Mouse (Mus musculus): ENCODE measurements around the gene C1galt1.

Gene C1galt1

DNA sequence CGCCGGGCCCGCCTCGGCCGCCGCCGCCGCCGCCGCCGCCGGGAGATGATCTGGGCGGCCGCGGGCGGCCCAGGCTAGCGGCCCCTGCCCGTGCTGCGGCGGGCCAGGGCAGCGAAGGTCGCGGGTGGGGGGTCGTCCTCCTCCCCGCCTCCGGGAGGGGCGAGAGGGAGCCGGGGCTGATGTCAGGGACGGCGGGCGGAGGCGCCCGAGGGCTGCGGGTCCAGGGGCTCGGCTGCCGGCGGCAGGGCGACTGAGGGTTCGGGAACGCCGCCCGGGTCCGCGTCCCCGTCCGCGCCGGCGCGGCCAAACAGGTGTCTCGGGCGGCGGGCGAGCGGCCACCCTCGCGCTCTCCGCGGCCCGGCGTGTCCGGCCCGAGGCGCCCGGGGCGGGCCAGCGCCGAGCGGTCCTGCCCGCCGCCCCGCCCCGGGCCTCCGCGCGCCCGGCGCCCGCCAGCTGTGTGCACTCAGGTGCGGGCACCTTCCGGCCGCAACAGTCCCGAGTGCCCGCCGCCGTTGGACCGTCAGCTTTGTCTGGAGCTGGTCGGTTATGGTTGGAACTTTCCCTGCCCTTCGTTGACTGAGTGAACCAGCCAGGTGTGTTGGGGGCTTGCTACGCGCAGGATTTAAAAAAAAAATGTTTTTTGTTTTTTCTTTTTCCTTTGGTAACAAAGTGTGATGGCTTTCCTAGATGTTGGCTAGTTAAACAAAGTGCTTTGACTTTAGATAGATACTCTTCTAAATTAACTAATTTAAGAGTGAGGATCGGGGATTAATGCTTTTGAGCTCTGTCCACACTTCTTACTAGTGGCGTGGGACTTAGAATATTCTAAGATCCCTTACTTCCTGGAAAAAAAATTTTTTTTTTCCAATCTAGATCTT lies at the start of gene C1galt1:
TSS of gene C1galt1 (plus strand) at position 41 of the 878 bp plus-strand sequence.
- DNase-seq = peak; percentile 81

GRCm38 (mm10) chr6:7799969-7800368 lies 44.7 kb upstream of the C1galt1 start:
- no peak for DNase-seq

DNA sequence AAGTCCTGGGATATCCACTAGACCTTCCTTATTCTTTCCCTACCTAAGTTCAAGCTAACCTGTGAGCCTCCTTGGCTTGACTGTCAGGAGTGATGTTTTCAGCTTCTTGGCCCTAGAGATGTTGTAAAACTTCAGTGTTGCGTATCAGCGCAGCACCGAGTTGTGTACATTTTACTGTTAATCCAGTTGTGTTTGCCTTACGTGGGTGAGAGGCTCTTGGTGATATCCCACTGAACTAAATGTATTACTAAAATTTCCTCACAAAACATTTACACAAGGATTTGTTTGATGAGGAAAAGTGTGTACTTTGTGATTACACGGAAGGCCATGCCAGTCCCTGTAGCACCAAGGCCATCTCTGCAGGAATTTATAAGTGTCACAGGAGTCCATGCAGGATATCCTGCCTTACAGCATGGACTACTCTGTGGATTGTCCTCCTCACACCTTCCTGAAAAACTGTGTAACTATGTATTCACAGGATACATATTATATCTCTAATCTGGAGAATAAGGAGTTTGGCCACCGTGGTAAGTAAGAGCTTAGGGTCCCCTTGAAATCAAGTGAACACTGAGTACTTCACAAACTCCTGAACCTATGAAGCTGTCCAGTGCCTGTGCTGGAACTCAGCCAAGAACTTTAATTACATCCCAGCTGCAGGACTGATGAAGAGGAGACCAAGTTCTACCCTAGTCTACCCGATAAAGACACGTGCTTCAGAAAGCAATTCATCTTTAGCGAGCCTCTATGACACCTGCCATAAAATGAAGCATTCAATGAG lies 40.7 kb upstream of the C1galt1 start:
- DNase-seq = no peak

DNA sequence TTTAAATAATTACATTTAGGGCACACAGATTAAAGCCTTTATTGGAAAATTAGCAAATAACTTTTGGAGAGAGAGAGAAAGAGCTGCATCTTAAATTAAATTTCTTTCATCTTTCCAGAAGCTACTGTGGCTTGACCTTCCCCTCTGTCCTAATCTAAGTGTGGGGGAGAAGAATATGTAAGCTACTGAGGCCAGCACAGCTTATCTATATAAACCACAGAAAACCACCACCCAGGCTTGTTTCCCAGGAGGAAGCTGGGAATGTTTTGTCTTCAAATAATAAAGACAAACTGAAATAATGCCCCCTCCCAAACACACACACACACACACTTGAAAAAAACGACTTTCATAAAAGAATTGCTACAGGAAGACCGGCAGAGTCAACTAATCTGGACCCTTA lies 30.5 kb upstream of the C1galt1 start:
- DNase-seq = no peak

DNA sequence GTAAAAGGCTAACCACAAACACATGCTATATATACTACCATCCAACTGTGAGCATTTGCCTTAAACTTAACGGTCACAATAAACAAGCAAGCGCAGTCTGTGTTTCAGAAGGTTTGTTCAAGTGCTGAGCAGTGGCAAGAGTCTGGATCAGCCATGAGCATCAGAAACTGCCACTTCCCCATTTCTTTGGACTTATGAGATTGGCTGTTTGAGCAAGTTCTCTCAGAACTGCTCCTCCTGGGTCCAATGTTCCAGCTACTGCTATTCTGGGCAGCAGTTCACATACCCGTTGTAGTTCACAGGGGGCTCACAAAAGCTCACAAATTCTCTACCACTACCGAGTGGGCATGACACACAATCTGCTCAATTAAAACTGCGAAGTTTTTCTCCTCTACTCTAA lies 28.4 kb upstream of the C1galt1 start:
- DNase-seq = no peak

DNA sequence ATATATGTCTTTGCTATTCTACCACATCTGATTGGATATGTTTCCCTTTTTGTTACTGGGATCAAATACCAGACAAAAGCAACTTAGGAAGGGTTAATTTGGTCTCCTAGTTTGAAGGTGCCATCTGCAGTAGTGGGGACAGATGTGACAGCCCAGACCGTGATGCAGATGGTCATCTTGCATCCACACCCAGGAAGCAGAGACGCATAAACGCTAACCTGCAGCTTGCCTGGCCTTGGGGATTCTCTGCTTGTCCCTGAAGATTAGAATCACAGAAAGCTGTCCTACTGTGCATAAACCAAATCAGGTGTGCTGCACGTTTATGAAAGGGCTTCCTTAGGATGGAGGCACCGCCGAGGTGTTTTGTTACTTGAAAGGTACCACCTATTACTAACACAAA lies 22.0 kb upstream of the C1galt1 start:
- DNase-seq = no peak

GRCm38 (mm10) chr6:7830793-7831192 lies 13.8 kb upstream of the C1galt1 start:
- no peak for DNase-seq

DNA sequence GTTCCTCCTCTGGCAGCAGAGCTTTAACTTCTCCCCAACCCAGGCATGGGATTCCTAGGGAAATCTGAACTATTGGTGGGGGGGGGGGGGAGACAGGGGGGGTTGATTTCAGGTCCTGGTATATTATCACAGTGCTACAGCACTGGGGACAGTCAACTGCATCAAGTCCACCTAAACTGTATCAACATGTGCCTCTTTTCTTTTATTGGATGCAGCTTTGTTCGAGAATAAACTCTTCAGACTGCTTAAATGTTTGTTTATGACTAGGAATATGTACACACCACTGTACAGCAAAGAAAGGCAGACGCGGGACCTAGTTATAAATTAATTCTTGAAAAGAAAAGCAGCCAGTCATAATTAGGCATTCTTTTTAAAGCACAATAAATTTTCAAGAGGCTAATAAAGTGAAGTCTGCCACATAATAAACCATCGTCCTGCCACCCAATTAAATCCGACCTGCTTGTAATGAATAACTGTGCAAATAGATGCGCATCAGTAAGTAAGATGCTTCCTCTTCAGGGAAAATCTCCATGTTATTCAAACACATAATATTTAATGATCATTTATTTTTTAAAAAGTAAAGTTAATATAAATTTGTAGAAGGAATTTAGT lies 12.0 kb upstream of the C1galt1 start:
- no peak for DNase-seq

DNA sequence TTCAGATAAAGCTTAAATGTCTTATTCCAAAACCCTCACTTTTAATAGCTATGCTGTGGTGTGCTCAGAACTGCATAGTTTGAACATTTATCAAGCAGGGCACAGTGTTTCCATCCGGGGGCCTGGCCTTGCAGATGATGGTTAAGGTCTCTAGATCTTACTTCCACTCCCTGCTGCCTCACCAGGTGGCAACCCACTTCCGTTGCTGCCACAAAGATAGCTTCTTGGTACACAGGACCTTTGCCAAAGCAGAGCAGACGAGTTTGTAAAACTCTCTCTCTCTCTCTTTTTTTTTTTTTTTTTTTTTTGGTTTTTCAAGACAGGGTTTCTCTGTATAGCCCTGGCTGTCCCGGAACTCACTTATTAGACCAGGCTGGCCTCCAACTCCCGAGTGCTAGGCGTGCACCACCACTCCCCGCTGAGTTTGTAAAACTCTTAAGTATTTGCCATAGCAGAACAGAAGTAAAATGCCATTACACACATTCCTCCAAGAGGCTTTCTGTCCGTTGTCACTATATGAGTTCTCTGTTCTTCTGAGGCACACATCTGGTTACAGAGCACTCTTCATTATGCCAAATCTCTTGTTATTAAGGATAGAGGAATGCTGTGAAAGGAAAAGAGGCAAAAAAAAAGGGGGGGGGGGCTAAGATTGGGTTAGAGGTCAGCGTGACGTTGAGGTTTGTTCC lies 773 bp upstream of the C1galt1 start:
- no peak for DNase-seq

- DNase-seq = peak; percentile 100
Measured at GRCm38 (mm10) chr6:7844412-7844801, 235 bp upstream of the C1galt1 start.

DNA sequence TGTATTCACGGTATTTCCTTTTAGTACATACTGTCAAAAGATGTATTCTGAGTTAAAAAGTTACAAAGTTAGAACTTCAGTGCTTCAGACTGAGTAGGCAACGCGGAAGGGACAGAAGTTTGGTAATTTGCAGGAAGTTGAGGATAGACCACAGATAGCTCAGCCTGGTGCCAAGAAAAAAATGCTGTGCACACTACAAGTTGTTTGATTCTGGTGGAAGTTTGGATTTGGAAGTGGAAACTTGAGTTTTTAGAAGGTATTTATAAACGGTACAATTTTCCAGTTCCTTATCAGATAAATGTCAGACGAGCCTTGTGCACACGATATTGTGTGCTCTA lies 1.0 kb downstream of the C1galt1 start:
- DNase-seq = peak; percentile 25

DNA sequence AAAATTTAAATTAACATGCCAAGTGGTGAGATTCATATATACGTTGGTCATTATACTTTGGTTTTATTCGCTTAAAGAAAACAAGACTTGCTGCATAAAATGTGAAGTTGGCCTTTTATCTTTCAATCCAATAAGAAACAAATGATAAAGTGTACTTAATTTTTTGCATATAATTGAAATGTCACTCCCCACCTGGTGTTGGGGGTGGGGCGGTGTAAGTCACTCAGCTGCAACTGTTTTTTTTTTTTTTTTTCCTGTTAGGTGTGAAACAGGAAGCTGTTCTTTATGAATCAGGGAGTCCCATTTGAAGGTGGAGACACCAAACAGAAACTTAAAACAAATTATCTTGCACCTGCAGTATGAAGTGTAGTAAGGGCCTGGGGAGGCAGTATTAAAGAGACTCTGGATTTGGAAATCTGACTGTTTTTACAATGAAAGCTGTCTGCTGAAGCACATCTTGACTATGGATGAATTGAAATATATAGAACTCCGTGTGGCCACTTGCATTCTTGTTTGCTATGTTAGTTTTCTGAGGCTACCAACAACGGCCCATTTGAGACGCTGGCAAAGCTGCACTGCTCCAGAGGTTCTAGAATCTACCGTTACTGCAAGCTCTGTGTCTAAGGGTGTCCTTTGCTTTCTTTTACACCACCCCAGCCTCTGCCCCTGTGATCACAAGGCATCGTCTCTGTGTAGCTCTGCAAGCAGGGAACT lies 2.2 kb downstream of the C1galt1 start:
- DNase-seq = no peak

GRCm38 (mm10) chr6:7847890-7848508 lies 3.4 kb downstream of the C1galt1 start:
- DNase-seq = no peak

DNA sequence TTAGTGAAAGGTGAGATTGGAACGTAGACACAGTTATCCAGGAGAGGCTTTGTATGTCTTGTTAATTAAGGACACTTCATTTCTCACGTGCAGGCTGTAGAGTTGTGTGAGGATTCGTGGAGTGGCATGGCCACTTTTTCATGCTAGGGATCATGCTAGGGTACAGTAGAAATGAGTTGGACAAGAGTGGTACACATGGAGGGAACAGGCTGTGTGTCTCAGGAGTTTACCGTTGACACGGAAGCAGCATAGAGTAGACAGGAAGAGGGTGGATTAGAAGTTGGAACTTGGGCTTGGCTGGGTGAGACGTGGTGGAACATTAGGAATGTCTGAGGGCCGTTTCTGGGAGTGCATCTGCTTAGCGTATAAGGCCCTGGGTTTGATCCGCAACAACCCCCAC lies 4.1 kb downstream of the C1galt1 start:
- DNase-seq = no peak

DNA sequence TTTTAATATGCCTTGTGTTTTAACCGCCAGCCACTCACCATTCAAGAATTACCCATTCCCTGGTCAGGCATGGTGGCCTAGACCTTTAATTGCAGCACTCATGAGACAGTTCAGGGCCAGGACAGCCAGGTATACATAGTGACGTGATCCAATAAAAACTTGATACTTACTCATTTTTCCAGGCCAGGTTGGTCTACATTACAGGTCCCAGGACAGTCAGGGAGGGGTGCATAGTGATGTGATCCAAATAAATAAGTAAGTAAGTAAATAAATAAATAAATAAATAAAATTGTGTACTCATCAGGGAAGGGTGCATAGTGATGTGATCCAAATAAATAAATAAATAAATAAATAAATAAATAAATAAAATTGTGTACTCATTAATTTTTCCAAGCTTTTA lies 6.4 kb downstream of the C1galt1 start:
- no peak for DNase-seq

- no peak for DNase-seq
Measured at GRCm38 (mm10) chr6:7852919-7853318, 8.3 kb downstream of the C1galt1 start.

GRCm38 (mm10) chr6:7853461-7853860 lies 8.8 kb downstream of the C1galt1 start:
- DNase-seq = no peak

- DNase-seq = peak; percentile 53
Measured at GRCm38 (mm10) chr6:7856682-7857290, 12.1 kb downstream of the C1galt1 start.

DNA sequence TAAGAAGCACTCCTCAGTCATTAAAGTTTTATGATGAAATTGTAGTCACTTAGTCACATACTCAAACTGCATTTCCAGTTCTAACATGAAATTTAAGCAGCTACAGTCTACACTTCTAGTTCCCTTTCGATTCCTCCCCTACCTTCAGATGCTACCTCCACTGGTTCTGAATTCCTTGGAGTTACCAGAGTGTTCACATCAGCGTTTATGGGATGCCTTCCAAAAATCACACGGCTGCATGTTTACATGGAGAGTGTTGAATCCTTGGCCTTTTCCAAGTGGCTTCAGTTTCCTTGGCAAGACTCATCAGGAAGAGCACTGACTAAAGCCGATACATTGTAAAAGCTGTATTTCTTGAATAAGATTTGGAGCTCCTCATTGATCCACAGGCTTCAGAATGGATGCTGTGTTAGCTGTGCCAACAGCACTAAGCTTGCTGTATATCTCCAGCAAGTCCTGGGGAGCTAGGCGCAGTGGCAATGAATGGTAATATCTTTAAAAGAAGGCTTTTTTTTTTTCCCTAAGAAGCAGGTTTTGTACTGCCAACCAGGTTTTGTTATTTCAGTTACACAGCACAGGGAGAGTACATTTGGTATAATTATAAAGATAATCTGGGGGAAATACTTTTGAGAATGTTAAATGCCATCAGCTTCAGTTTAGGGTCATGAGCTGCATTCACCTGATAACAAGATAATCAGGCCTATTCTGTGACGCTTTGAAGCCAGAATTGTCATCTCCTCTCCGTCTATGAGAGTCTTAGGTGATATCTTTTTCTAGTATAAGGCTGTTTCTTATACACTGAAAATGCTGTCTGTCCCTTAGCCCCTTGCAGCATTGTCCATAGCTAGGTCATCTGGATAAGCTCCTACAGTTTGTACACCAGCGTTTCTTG lies 13.0 kb downstream of the C1galt1 start:
- DNase-seq = no peak

DNA sequence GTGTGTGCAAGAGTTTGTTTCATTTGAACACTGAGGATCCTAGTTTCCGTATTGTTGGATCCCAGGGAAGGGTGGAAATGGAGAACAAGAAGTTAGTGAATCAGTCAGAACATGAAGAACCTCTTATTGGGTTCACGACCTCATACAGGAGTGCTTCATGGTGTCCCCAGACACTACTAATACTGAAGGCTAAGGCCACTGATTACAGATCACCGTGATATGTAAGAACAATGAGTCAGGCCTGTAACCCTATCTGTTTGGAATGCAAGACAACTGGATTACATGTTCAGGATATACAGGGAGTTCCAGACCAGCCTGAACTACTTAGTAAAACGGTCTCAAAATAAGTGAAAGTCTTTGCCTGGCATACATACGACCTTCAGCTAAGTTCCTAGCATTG lies 13.9 kb downstream of the C1galt1 start:
- no peak for DNase-seq

- DNase-seq = no peak
Measured at GRCm38 (mm10) chr6:7859161-7859560, 14.5 kb downstream of the C1galt1 start.
